Mouse (Mus musculus): ENCODE data around the gene Sike1.

DNA sequence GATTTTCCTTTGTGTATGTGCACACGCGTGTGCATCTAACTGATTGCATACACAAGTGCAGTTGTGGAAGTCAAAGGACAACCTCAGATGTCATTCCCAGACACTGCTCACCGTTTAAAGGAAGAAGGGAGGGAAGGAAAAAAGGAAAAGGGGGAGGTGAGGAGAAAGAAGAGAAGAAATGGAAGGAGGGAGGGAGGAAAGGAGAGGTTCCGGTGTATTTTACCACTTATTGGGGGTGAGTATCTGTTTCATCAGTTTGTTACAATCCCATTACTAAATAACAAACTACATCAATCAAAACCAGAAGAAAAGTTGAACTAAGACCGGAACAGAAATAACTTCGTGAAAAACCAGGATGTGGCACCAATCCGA, 289 bp upstream of the Sike1 start:
- TF ChIP-seq CTCF (IDR thresholded peaks at IDR 0.05; ENCODE audit: borderline replicate concordance, control insufficient read depth, extremely low read depth, insufficient read depth, low read length, poor library complexity) (no peak), POLR2A (IDR thresholded peaks at IDR 0.05; ENCODE audit: control insufficient read depth, extremely low read depth, insufficient read depth, low read length, poor library complexity) (no peak)

Data from thymus, adult 2 months (tissue).